Mouse (Mus musculus): ENCODE results near the gene Elovl1. TPM values are rescaled to one million over a fixed set of nuclear protein-coding genes. Genes with fewer than 3 reads are reported as not detected.
A peak's percentile ranks its signal among the peaks of the same experiment; 100 is the strongest.

The Elovl1 gene
- polyA plus RNA-seq, 1 experiment from 2014 or later, result 374 TPM

DNA sequence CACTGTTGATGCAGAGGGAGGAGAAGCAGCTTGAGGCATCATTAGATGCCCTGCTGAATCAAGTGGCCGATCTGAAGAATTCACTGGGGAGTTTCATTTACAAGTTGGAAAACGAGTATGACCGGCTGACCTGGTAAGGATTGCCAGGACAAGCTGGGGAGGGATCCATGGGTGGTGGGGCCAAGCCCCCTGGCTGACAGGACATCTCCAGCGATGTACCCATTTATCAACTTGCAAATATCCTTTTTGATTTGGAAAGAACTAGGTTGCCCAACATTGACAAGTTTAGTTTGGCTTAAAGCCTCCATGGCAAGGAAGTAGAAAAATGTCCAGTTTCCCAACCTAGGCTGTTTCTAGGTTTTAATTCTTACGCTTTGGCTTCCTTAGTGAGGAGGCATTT lies 17.0 kb upstream of the Elovl1 start:
- Histone ChIP-seq H3K36me3 (ENCODE audit: control insufficient read depth, insufficient read depth, low read length) (peaks cover 21% of the 10 kb centered on the region), H3K27me3 (ENCODE audit: control insufficient read depth, insufficient read depth, low read length) (no peaks in the 10 kb centered on the region), H3K27ac (replicated peaks) (no peak overlapping the region), H3K4me2 (replicated peaks; ENCODE audit: low read depth) (no peak overlapping the region), H3K9me3 (ENCODE audit: control insufficient read depth, low read length) (no peaks in the 10 kb centered on the region), H3K4me1 (replicated peaks; ENCODE audit: control insufficient read depth, insufficient read depth) (no peaks in the 10 kb centered on the region), H3K9ac (ENCODE audit: low read length) (no peak overlapping the region), H3K4me3 (ENCODE audit: low read depth, low read length) (no peak overlapping the region)
- DNase-seq (ENCODE audit: low spot score) (no peak), ATAC-seq (ENCODE audit: low FRiP score, low TSS enrichment) (no peak)
- WGBS, result 83% methylated on average over 5 of the region's 5 CpGs
- no peak for TF ChIP-seq CTCF (IDR thresholded peaks at IDR 0.05; ENCODE audit: low read depth)
- peak; percentile 40 for TF ChIP-seq EP300 (optimal IDR thresholded peaks at IDR 0.05)

DNA sequence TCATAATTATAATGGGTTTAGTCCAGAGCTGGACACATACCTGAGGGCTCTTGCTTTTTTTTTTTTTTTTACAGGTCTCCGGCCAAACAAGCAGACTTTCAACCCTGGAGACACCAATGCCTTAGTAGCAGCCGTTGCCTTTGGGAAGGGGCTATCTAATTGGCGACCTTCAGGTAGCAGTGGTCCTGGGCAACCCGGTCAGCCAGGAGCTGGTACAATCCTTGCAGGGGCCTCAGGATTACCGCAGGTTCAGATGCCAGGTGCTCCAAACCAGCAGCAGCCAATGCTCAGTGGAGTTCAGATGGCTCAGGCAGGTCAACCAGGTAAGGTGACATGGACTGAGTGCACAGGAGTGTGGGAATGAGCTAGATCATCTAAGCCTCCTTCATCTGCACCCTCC lies 14.3 kb upstream of the Elovl1 start:
- Histone ChIP-seq H3K9me3 (ENCODE audit: control insufficient read depth, low read length) (no peaks in the 10 kb centered on the region), H3K36me3 (ENCODE audit: control insufficient read depth, insufficient read depth, low read length) (peaks cover 21% of the 10 kb centered on the region), H3K27ac (replicated peaks) (no peak overlapping the region), H3K9ac (ENCODE audit: low read length) (no peak overlapping the region), H3K4me1 (replicated peaks; ENCODE audit: control insufficient read depth, insufficient read depth) (no peaks in the 10 kb centered on the region), H3K4me3 (ENCODE audit: low read depth, low read length) (no peak overlapping the region), H3K4me2 (replicated peaks; ENCODE audit: low read depth) (no peak overlapping the region), H3K27me3 (ENCODE audit: control insufficient read depth, insufficient read depth, low read length) (no peaks in the 10 kb centered on the region)
- TF ChIP-seq CTCF (IDR thresholded peaks at IDR 0.05; ENCODE audit: low read depth), result no peak
- no peak for TF ChIP-seq EP300 (optimal IDR thresholded peaks at IDR 0.05)
- ATAC-seq (ENCODE audit: low FRiP score, low TSS enrichment) (no peak), DNase-seq (ENCODE audit: low spot score) (no peak)
- 97% methylated on average over 5 of the region's 5 CpGs for WGBS

DNA sequence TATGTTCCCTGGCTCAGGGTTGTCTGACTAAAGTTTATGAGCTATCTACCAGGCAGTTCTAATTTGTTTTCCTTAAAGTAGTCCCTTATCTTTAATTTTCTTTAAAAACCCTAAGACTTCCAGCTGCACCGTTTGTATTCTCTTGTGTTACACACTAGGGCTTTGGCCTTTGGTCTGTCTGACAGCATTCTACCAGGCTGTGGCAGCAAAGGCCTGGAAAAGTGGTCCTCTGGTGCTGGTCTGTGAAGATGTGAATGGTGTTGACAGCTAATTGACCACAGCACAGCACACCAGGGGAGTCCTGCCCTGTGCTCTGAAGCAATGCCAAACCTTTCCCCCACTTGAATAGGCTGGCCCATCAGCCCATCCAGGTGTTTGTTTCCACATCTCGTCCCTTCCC lies 12.1 kb upstream of the Elovl1 start:
- H3K27ac ChIP-seq (replicated peaks), result no peak overlapping the region
- H3K4me1 ChIP-seq (replicated peaks; ENCODE audit: control insufficient read depth, insufficient read depth), result no peaks in the 10 kb centered on the region
- DNase-seq (ENCODE audit: low spot score), result no peak
- H3K4me2 ChIP-seq (replicated peaks; ENCODE audit: low read depth), result no peak overlapping the region
- TF ChIP-seq CTCF (IDR thresholded peaks at IDR 0.05; ENCODE audit: low read depth), result peak; percentile 28; the same call in 1 of the 2 replicates
- no peak for TF ChIP-seq EP300 (optimal IDR thresholded peaks at IDR 0.05)
- H3K4me3 ChIP-seq (ENCODE audit: low read depth, low read length), result no peak overlapping the region
- H3K9me3 ChIP-seq (ENCODE audit: control insufficient read depth, low read length), result no peaks in the 10 kb centered on the region
- no peak overlapping the region for H3K9ac ChIP-seq (ENCODE audit: low read length)
- 72% methylated on average over 2 of the region's 2 CpGs for WGBS
- peak; percentile 31; the same call in 1 of the 2 replicates for ATAC-seq (ENCODE audit: low FRiP score, low TSS enrichment)
- peaks cover 25% of the 10 kb centered on the region for H3K36me3 ChIP-seq (ENCODE audit: control insufficient read depth, insufficient read depth, low read length)
- H3K27me3 ChIP-seq (ENCODE audit: control insufficient read depth, insufficient read depth, low read length), result no peaks in the 10 kb centered on the region

DNA sequence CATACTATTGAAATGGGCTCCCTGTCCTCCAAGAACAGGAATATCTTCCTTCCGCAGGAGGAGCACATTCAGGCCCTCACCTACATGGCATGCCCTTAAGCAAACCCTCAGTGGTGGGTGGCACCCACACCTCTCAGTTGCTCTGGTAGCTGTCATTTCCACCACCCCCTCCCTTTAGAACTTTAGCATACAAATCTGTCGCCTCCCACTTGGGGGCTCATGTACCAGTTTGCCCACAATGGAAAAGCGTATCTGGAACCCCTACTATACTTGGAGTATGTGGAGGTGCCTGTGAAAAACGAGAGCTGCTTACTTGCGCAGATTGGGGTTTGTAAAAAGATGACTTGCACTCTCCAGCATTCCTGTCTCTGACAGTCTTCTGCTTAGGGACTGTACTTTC lies 11.6 kb upstream of the Elovl1 start:
- Histone ChIP-seq H3K4me3 (ENCODE audit: low read depth, low read length) (no peak overlapping the region), H3K9me3 (ENCODE audit: control insufficient read depth, low read length) (no peaks in the 10 kb centered on the region), H3K27ac (replicated peaks) (no peak overlapping the region), H3K27me3 (ENCODE audit: control insufficient read depth, insufficient read depth, low read length) (no peaks in the 10 kb centered on the region), H3K9ac (ENCODE audit: low read length) (no peak overlapping the region), H3K4me1 (replicated peaks; ENCODE audit: control insufficient read depth, insufficient read depth) (no peaks in the 10 kb centered on the region), H3K4me2 (replicated peaks; ENCODE audit: low read depth) (no peak overlapping the region), H3K36me3 (ENCODE audit: control insufficient read depth, insufficient read depth, low read length) (peaks cover 25% of the 10 kb centered on the region)
- WGBS, result 91% methylated on average over 5 of the region's 5 CpGs
- TF ChIP-seq EP300 (optimal IDR thresholded peaks at IDR 0.05) (no peak), CTCF (IDR thresholded peaks at IDR 0.05; ENCODE audit: low read depth) (no peak)
- no peak for DNase-seq (ENCODE audit: low spot score)
- no peak for ATAC-seq (ENCODE audit: low FRiP score, low TSS enrichment)

DNA sequence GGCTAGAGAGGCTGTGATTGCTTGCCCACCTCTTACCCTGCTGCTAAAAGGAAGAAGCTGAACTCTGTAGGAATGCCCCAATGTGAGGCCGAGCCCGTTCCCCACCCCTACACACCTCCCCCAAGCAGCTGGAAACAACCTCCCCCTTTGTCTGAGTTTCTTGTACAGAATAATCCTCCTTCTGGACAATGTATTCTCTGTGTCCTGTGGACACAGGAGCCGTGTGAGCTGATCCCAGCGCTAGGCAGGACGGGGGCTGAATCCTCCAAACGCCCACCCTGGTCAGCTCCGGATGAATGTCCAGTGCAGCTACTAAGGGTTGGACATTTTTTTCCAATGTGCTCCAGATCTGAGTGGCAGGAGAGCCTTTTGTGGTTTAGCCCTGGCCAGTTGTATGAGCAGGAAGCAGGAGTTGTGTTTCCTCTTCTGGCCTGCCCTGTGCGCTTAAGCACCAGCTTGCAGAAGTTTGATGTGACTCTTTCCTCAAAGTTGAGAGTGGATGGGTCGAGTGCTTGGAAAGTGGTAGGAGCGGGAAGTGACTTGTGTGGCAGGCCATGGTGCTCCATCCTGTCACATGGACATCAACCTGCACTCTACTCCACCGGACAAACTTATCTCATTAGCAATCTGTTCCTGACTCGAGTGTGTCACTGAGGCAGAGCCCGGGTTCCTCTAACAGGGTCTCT lies 10.6 kb upstream of the Elovl1 start:
- Histone ChIP-seq H3K27ac (replicated peaks) (no peak overlapping the region), H3K4me3 (ENCODE audit: low read depth, low read length) (no peak overlapping the region), H3K9ac (ENCODE audit: low read length) (no peak overlapping the region), H3K36me3 (ENCODE audit: control insufficient read depth, insufficient read depth, low read length) (peaks cover 22% of the 10 kb centered on the region), H3K9me3 (ENCODE audit: control insufficient read depth, low read length) (no peaks in the 10 kb centered on the region), H3K4me1 (replicated peaks; ENCODE audit: control insufficient read depth, insufficient read depth) (no peaks in the 10 kb centered on the region), H3K27me3 (ENCODE audit: control insufficient read depth, insufficient read depth, low read length) (no peaks in the 10 kb centered on the region), H3K4me2 (replicated peaks; ENCODE audit: low read depth) (no peak overlapping the region)
- DNase-seq (ENCODE audit: low spot score) (no peak), ATAC-seq (ENCODE audit: low FRiP score, low TSS enrichment) (no peak)
- 84% methylated on average over 13 of the region's 13 CpGs for WGBS
- TF ChIP-seq EP300 (optimal IDR thresholded peaks at IDR 0.05) (no peak), CTCF (IDR thresholded peaks at IDR 0.05; ENCODE audit: low read depth) (no peak)

DNA sequence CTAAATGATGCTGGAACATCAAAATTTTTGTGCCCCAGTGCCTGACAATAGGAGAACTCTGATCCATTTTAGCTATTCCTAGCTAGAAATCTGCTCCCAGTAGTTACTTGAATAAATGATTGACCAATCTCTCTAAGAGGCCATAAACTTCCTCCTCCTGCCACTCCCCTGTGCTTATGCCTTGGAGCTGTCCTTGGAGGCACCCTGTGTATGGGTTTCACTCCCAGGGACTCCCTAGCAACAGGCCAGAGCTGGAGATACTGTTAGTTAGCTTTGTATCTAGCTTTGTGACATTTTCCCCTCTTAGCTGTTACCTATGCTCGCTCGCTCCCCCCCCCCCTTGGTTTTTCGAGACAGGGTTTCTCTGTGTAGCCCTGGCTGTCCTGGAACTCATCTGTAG lies 6.5 kb upstream of the Elovl1 start:
- no peak overlapping the region for H3K4me3 ChIP-seq (ENCODE audit: low read depth, low read length)
- no peaks in the 10 kb centered on the region for H3K27me3 ChIP-seq (ENCODE audit: control insufficient read depth, insufficient read depth, low read length)
- H3K36me3 ChIP-seq (ENCODE audit: control insufficient read depth, insufficient read depth, low read length), result peaks cover 4% of the 10 kb centered on the region
- ATAC-seq (ENCODE audit: low FRiP score, low TSS enrichment) (no peak), DNase-seq (ENCODE audit: low spot score) (no peak)
- H3K4me2 ChIP-seq (replicated peaks; ENCODE audit: low read depth), result no peak overlapping the region
- no peak overlapping the region for H3K27ac ChIP-seq (replicated peaks)
- no peaks in the 10 kb centered on the region for H3K4me1 ChIP-seq (replicated peaks; ENCODE audit: control insufficient read depth, insufficient read depth)
- 95% methylated on average over 2 of the region's 3 CpGs for WGBS
- TF ChIP-seq CTCF (IDR thresholded peaks at IDR 0.05; ENCODE audit: low read depth) (no peak), EP300 (optimal IDR thresholded peaks at IDR 0.05) (no peak)
- H3K9me3 ChIP-seq (ENCODE audit: control insufficient read depth, low read length), result no peaks in the 10 kb centered on the region
- no peak overlapping the region for H3K9ac ChIP-seq (ENCODE audit: low read length)
